Mouse (Mus musculus): ENCODE measurements around the gene Plekha8. TPM values are rescaled to one million over a fixed set of nuclear protein-coding genes. Genes with fewer than 3 reads are reported as not detected.
A peak's percentile ranks its signal among the peaks of the same experiment; 100 is the strongest.

The Plekha8 gene
- polyA plus RNA-seq (2014; fragmentation: Nextera tagmentation; extraction: Ambion mirVana): 21.4 and 22.0 TPM in 2 replicates

DNA sequence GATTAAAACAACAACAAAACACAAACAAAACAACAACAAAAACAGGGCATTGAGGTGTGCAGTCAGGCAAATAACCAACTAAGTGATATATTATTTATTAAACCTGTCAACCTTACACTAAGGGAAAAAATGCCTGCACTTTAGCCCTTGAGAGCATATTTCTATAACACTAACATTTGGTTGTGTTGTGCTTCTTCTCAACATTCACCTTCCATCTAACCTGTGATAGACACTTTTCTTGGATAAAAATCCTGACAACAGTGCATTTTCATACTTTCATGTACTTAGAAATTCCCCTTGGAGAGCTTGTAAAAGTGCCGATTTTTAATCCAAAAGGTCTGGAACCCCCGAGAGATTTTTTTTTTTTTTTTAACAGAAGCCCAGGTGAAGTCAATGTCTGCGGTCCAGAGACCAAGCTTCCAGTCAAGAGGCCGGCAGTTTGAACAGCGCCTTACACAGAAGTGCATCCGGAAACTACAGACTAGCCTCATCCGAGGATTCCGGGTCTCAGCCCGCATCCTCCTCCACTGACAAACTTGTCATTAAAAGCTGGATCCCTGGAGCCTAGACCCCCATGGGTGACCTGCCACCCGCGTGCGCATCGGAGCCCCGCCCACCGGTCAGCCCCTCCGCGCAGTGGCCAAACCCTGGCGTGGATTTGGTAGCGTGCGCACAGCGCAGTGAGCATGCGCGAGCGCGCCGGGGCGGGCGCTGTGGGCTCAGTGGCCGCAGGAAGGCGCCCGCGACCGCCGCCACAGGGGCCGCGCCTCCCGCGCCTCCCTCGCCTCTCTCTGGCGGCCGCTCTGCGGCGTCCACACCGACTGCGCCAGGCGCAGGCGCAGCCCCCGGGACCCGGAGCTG is at the start of gene Plekha8:
Gene Plekha8, plus strand, starts transcription at position 643 of the 861 bp plus-strand sequence.
- Histone ChIP-seq H3K4me2 (ENCODE audit: low read depth) (peak within 1 kb of the TSS; percentile 83), H3K27me3 (ENCODE audit: control insufficient read depth, insufficient read depth, low read length) (no peaks in the 10 kb centered on the region), H3K4me3 (ENCODE audit: low read depth, low read length) (peak within 1 kb of the TSS; percentile 82), H3K9ac (ENCODE audit: low read length) (peak within 1 kb of the TSS; percentile 88), H3K36me3 (ENCODE audit: control insufficient read depth, insufficient read depth, low read length) (no peaks in the 10 kb centered on the region), H3K9me3 (ENCODE audit: control insufficient read depth, low read length) (no peaks in the 10 kb centered on the region), H3K27ac (ENCODE audit: low read depth, low read length) (peak within 1 kb of the TSS; percentile 60; the same call in 1 of the 2 replicates), H3K4me1 (ENCODE audit: control insufficient read depth, insufficient read depth, low read length) (peaks cover 2% of the 10 kb centered on the region)
- peak; percentile 89 for ATAC-seq (ENCODE audit: insufficient read depth, low FRiP score, low TSS enrichment)
- DNase-seq (ENCODE audit: low spot score): peak; percentile 96
- under 1% methylated on average over 46 of the region's 49 CpGs for WGBS

DNA sequence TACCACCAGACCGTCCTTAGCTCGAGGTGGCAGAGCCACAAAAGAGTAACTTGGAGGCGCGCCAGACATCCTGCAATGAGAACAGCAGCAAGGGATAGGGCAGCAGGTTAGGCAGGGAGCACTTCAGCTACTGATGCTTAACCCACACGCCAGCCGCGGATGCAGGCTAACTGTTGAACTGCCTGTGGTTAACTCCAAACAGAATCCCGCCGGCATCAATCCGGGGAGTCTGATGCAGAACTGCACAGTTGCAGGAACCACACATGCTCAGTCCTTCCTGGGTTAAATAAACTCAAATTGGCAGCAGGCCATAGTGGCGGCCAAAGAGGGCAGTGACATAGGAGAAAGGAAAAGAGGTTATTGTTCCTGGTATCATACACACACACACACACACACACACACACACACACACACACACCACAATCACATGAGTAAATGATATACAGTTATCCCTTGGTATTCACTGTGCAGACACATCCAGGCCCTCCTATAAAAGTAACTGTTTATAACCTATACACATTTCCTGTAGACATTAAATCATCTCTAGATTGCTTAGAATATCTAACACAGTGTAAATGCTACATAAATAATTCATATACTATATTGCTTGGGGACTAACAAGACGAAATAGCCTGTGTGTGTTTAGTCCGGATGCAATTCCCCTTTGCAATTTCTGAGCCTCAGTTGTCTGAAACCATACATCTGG is 46.4 kb upstream of the Plekha8 start:
- no peak overlapping the region for H3K9ac ChIP-seq (ENCODE audit: low read length)
- no peak for DNase-seq (ENCODE audit: low spot score)
- no peak; the same call in 1 of the 2 replicates for ATAC-seq (ENCODE audit: insufficient read depth, low FRiP score, low TSS enrichment)
- H3K27ac ChIP-seq (ENCODE audit: low read depth, low read length): 0 out of 2 replicates have a peak overlapping the region, but pooled peaks have one; percentile 34
- no peaks in the 10 kb centered on the region for H3K9me3 ChIP-seq (ENCODE audit: control insufficient read depth, low read length)
- no peaks in the 10 kb centered on the region for H3K27me3 ChIP-seq (ENCODE audit: control insufficient read depth, insufficient read depth, low read length)
- no peak overlapping the region for H3K4me3 ChIP-seq (ENCODE audit: low read depth, low read length)
- H3K36me3 ChIP-seq (ENCODE audit: control insufficient read depth, insufficient read depth, low read length): no peaks in the 10 kb centered on the region
- WGBS: 84% methylated on average over 13 of the region's 13 CpGs
- peaks cover 6% of the 10 kb centered on the region; the same call in 1 of the 2 replicates for H3K4me1 ChIP-seq (ENCODE audit: control insufficient read depth, insufficient read depth, low read length)
- H3K4me2 ChIP-seq (ENCODE audit: low read depth): no peak overlapping the region

DNA sequence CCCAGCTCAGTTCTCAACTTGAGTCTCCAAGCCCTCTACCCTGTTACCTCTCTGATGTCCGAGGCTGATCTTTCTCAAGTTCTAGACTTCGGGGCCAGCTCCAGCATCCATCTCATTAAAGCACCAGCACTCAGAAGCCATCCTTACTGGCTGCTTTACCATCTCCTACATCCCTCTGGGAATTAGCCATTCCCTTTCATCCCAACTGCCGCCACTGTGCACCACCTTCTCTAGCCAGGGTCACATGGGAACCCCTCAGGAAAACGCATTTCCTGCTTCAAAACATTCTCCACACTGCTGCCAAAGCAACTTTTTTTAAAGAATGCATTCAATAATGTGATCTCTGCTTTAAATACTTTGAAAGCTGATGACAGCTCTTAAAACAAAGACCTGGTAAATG is 45.6 kb upstream of the Plekha8 start:
- H3K27me3 ChIP-seq (ENCODE audit: control insufficient read depth, insufficient read depth, low read length): no peaks in the 10 kb centered on the region
- no peaks in the 10 kb centered on the region for H3K9me3 ChIP-seq (ENCODE audit: control insufficient read depth, low read length)
- H3K9ac ChIP-seq (ENCODE audit: low read length): no peak overlapping the region
- H3K4me3 ChIP-seq (ENCODE audit: low read depth, low read length): no peak overlapping the region
- H3K4me1 ChIP-seq (ENCODE audit: control insufficient read depth, insufficient read depth, low read length): peaks cover 14% of the 10 kb centered on the region
- no peak overlapping the region for H3K4me2 ChIP-seq (ENCODE audit: low read depth)
- no peaks in the 10 kb centered on the region for H3K36me3 ChIP-seq (ENCODE audit: control insufficient read depth, insufficient read depth, low read length)
- DNase-seq (ENCODE audit: low spot score): no peak
- 70% methylated on average over 4 of the region's 4 CpGs for WGBS
- ATAC-seq (ENCODE audit: insufficient read depth, low FRiP score, low TSS enrichment): no peak
- H3K27ac ChIP-seq (ENCODE audit: low read depth, low read length): no peak overlapping the region

DNA sequence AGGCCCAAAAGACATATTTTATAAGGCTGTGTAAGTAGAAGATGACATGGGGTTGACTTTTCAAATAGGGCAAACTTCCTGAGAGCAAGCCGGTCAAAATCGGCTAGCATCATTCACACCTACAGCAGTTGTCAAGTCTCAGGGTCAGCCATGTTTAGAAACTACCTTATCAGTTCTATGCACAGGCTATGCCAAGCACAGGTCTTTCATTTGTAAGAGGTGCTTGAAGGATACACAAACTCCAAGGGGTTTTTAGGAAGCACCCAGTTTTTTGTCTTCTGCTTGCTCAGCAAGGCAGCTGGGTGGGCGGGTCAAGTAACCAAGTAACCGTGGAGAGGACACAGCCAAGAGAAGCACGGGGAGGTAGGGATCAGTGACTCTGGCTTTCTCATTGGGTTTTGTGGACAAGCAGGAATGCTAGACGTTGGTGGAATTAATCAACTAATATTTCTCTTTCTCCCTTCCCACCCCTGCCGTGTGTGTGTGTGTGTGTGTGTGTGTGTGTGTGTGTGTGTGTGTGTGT is 44.0 kb upstream of the Plekha8 start:
- no peak overlapping the region for H3K4me2 ChIP-seq (ENCODE audit: low read depth)
- no peak overlapping the region for H3K4me3 ChIP-seq (ENCODE audit: low read depth, low read length)
- H3K9me3 ChIP-seq (ENCODE audit: control insufficient read depth, low read length): no peaks in the 10 kb centered on the region
- WGBS: 79% methylated on average over 7 of the region's 7 CpGs
- H3K27ac ChIP-seq (ENCODE audit: low read depth, low read length): no peak overlapping the region
- peaks cover 15% of the 10 kb centered on the region for H3K4me1 ChIP-seq (ENCODE audit: control insufficient read depth, insufficient read depth, low read length)
- no peak for DNase-seq (ENCODE audit: low spot score)
- no peak overlapping the region for H3K9ac ChIP-seq (ENCODE audit: low read length)
- H3K36me3 ChIP-seq (ENCODE audit: control insufficient read depth, insufficient read depth, low read length): no peaks in the 10 kb centered on the region
- ATAC-seq (ENCODE audit: insufficient read depth, low FRiP score, low TSS enrichment): no peak
- H3K27me3 ChIP-seq (ENCODE audit: control insufficient read depth, insufficient read depth, low read length): no peaks in the 10 kb centered on the region

DNA sequence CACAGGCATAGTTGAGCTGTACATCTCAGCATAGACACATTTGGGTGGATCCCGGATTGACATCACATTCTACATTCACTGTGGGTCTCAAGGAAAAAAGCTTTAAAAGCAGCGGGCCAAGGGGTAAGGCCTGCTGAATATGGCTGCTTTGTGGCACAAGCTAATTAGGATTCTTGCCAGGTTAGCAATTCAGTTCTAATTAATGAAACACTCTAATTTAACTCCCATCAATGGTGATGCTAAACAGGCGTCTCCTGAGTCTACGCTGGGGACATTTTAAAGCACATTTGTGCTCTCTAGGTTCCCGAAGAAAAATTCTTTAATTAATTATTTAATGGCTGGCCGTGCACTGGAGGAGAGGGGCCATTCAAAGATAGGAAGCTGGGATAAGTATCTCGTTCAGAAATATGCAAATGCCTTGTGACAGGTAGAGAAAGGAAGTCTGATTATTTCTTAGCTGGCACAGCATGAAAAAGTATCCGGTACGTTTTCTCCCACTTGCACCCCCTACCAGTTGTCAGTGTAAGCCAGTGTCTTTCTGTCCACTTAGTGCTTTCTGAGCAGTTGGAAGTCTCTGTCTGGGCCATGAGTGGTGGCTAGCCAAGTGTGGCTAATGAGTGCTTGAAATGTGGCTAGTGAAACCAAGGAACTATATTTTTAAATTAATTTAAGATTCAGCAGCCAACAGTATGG is 42.0 kb upstream of the Plekha8 start:
- H3K36me3 ChIP-seq (ENCODE audit: control insufficient read depth, insufficient read depth, low read length): no peaks in the 10 kb centered on the region
- H3K4me2 ChIP-seq (ENCODE audit: low read depth): no peak overlapping the region
- no peak overlapping the region for H3K27ac ChIP-seq (ENCODE audit: low read depth, low read length)
- no peaks in the 10 kb centered on the region for H3K27me3 ChIP-seq (ENCODE audit: control insufficient read depth, insufficient read depth, low read length)
- no peak overlapping the region for H3K4me3 ChIP-seq (ENCODE audit: low read depth, low read length)
- H3K9ac ChIP-seq (ENCODE audit: low read length): no peak overlapping the region
- H3K9me3 ChIP-seq (ENCODE audit: control insufficient read depth, low read length): no peaks in the 10 kb centered on the region
- WGBS: 55% methylated on average over 9 of the region's 9 CpGs
- DNase-seq (ENCODE audit: low spot score): no peak
- ATAC-seq (ENCODE audit: insufficient read depth, low FRiP score, low TSS enrichment): no peak
- peaks cover 15% of the 10 kb centered on the region for H3K4me1 ChIP-seq (ENCODE audit: control insufficient read depth, insufficient read depth, low read length)

DNA sequence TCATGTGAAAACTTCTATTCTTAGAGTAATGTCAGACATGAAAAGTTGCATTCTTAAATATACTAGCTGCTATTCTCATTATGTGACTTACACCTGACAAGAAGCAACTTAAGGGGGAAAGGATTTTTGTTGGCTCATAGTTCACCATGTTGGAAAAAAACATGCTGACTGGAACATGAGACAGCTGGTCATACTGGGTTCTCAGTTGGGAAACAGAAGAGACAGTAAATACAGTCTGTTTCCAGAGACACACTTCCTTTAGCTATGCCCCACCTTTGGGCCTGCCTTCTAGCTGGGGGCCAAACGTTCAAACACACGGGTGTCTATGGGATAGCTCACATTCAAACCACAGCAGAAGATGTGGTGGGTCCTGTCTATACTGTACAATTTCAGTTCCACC is 41.3 kb upstream of the Plekha8 start:
- Histone ChIP-seq H3K36me3 (ENCODE audit: control insufficient read depth, insufficient read depth, low read length) (no peaks in the 10 kb centered on the region), H3K9me3 (ENCODE audit: control insufficient read depth, low read length) (no peaks in the 10 kb centered on the region), H3K4me1 (ENCODE audit: control insufficient read depth, insufficient read depth, low read length) (peaks cover 17% of the 10 kb centered on the region), H3K9ac (ENCODE audit: low read length) (no peak overlapping the region), H3K27ac (ENCODE audit: low read depth, low read length) (peak overlapping the region; percentile 72), H3K4me3 (ENCODE audit: low read depth, low read length) (no peak overlapping the region), H3K27me3 (ENCODE audit: control insufficient read depth, insufficient read depth, low read length) (no peaks in the 10 kb centered on the region), H3K4me2 (ENCODE audit: low read depth) (peak overlapping the region; percentile 5; the same call in 1 of the 2 replicates)
- DNase-seq (ENCODE audit: low spot score) (peak; percentile 4), ATAC-seq (ENCODE audit: insufficient read depth, low FRiP score, low TSS enrichment) (no peak)
- 75% methylated on average over 2 of the region's 2 CpGs for WGBS

DNA sequence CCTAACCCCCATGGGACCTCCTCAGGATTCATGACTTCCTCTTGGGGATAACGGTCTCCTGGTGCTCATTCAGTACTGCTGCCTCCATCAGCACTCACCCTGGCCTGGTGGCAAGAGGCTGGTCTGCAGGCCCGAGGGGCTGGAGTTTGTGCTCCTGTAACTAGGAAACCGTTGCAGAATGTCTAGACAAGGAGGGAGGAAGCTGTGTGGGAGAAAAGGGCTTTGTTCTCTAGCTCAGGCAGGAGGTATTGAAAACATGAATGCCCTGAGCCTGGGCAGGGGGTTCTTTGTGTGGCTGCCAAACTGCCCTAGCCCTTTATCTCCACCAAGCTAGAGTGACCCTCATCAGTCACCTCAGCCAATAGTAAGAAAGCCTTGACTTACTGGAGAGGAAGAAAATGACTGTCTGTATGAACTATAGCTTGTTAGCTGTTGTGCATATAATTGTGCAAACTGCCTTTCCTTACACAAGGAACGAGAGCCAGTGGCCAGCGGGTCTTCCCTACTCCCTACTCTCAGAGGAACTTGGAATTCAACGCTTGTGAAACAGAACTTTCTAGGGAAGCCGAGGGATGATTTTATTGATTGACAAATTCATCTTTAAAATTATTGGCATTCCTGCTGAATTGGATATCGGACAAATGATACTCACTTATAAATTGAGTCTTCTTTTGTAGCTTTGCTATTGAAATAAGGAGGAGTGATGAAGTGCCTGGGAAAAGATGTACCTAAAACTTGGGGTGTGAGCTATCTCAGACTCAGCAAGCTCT is 40.4 kb upstream of the Plekha8 start:
- no peak overlapping the region for H3K4me2 ChIP-seq (ENCODE audit: low read depth)
- 24% methylated on average over 8 of the region's 8 CpGs for WGBS
- peaks cover 17% of the 10 kb centered on the region for H3K4me1 ChIP-seq (ENCODE audit: control insufficient read depth, insufficient read depth, low read length)
- H3K9me3 ChIP-seq (ENCODE audit: control insufficient read depth, low read length): no peaks in the 10 kb centered on the region
- peak overlapping the region; percentile 72 for H3K27ac ChIP-seq (ENCODE audit: low read depth, low read length)
- no peaks in the 10 kb centered on the region for H3K36me3 ChIP-seq (ENCODE audit: control insufficient read depth, insufficient read depth, low read length)
- no peak overlapping the region for H3K9ac ChIP-seq (ENCODE audit: low read length)
- H3K27me3 ChIP-seq (ENCODE audit: control insufficient read depth, insufficient read depth, low read length): no peaks in the 10 kb centered on the region
- peak; percentile 83 for DNase-seq (ENCODE audit: low spot score)
- no peak overlapping the region for H3K4me3 ChIP-seq (ENCODE audit: low read depth, low read length)
- peak; percentile 90 for ATAC-seq (ENCODE audit: insufficient read depth, low FRiP score, low TSS enrichment)

DNA sequence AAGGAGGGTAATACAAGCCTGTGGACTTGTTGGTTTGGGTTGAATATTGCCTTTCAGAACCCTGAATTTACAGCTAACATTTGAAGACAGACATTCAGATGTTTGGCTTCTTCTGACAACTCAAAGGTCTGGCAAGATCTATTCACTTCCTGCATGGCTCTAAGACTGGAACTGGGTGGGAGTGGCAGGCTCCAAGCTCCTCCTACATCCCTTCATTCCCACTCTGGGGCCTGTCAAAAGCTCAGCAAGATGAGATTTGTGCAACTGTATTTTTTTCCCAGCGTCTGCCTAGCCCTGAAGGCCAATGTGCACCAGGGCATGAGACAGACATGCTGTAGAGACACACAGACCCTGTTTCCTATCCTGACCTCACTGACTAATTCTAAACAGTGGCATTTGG is 39.1 kb upstream of the Plekha8 start:
- H3K36me3 ChIP-seq (ENCODE audit: control insufficient read depth, insufficient read depth, low read length): no peaks in the 10 kb centered on the region
- peaks cover 17% of the 10 kb centered on the region for H3K4me1 ChIP-seq (ENCODE audit: control insufficient read depth, insufficient read depth, low read length)
- DNase-seq (ENCODE audit: low spot score) (no peak), ATAC-seq (ENCODE audit: insufficient read depth, low FRiP score, low TSS enrichment) (no peak)
- no peak overlapping the region for H3K9ac ChIP-seq (ENCODE audit: low read length)
- no peak overlapping the region for H3K27ac ChIP-seq (ENCODE audit: low read depth, low read length)
- WGBS: 78% methylated on average over 1 of the region's 1 CpGs
- no peaks in the 10 kb centered on the region for H3K9me3 ChIP-seq (ENCODE audit: control insufficient read depth, low read length)
- no peaks in the 10 kb centered on the region for H3K27me3 ChIP-seq (ENCODE audit: control insufficient read depth, insufficient read depth, low read length)
- H3K4me2 ChIP-seq (ENCODE audit: low read depth): no peak overlapping the region
- H3K4me3 ChIP-seq (ENCODE audit: low read depth, low read length): no peak overlapping the region

All from neural tube, embryonic 11.5 days (tissue).